ENCODE assay signal across 8 mouse cellular contexts in genomic region chr7:99182432-99183172, GRCm38 (mm10). TPM values are rescaled to one million over a fixed set of nuclear protein-coding genes. Genes with fewer than 3 reads are reported as not detected.
DNase-seq lines count a peak whose midpoint lies in the region; ATAC-seq lines count a peak whose summit lies in the region.

TSS of gene Dgat2 (minus strand) at chr7:99182719.

- peak within 1 kb of the TSS; percentile 96 for H3K4me2 ChIP-seq in forebrain, embryonic 11.5 days (ENCODE audit: low read depth, low read length, severe bottlenecking)
- H3K4me2 ChIP-seq in heart, embryonic 16.5 days (ENCODE audit: low read depth, low read length), result peak within 1 kb of the TSS; percentile 95
- peak within 1 kb of the TSS; percentile 87 for H3K4me2 ChIP-seq in liver, embryonic 15.5 days
- peak within 1 kb of the TSS; percentile 91 for H3K4me2 ChIP-seq in neural tube, embryonic 12.5 days (replicated peaks)

- H3K27ac ChIP-seq in forebrain, embryonic 11.5 days (ENCODE audit: low read depth, low read length), result peak within 1 kb of the TSS; percentile 68
- H3K27ac ChIP-seq in heart, embryonic 16.5 days (ENCODE audit: low read length), result peak within 1 kb of the TSS; percentile 86
- peak within 1 kb of the TSS; percentile 46 for H3K27ac ChIP-seq in liver, embryonic 15.5 days (replicated peaks)
- peak within 1 kb of the TSS; percentile 57; the same call in 1 of the 2 replicates for H3K27ac ChIP-seq in neural tube, embryonic 12.5 days

- H3K9me3 ChIP-seq in forebrain, embryonic 11.5 days (ENCODE audit: control insufficient read depth, low read length), result no peaks in the 10 kb centered on the region
- no peaks in the 10 kb centered on the region for H3K9me3 ChIP-seq in heart, embryonic 16.5 days (replicated peaks; ENCODE audit: control insufficient read depth, low read length)
- no peaks in the 10 kb centered on the region for H3K9me3 ChIP-seq in liver, embryonic 15.5 days (replicated peaks)
- no peaks in the 10 kb centered on the region for H3K9me3 ChIP-seq in neural tube, embryonic 12.5 days

- peak; percentile 96 for ATAC-seq in forebrain, embryonic 11.5 days (replicated peaks; ENCODE audit: low FRiP score)
- ATAC-seq in heart, embryonic 16.5 days (replicated peaks; ENCODE audit: extremely low read depth, insufficient read depth, low FRiP score), result peak; percentile 96
- ATAC-seq in liver, embryonic 15.5 days (ENCODE audit: insufficient read depth), result peak; percentile 82
- ATAC-seq in neural tube, embryonic 12.5 days (ENCODE audit: low FRiP score, low read depth), result peak; percentile 92

- WGBS in forebrain, embryonic 11.5 days, result under 1% methylated on average over 63 of the region's 63 CpGs
- under 1% methylated on average over 63 of the region's 63 CpGs for WGBS in heart, embryonic 16.5 days
- WGBS in liver, embryonic 15.5 days (ENCODE audit: insufficient replicate concordance), result under 1% methylated on average over 63 of the region's 63 CpGs
- WGBS in neural tube, embryonic 12.5 days, result 1% methylated on average over 63 of the region's 63 CpGs

- H3K36me3 ChIP-seq in forebrain, embryonic 11.5 days (ENCODE audit: control insufficient read depth, insufficient read depth, low read length), result no peaks in the 10 kb centered on the region
- no peaks in the 10 kb centered on the region for H3K36me3 ChIP-seq in heart, embryonic 16.5 days (ENCODE audit: control insufficient read depth, insufficient read depth)
- no peaks in the 10 kb centered on the region for H3K36me3 ChIP-seq in liver, embryonic 15.5 days (replicated peaks)
- no peaks in the 10 kb centered on the region for H3K36me3 ChIP-seq in neural tube, embryonic 12.5 days

- H3K27me3 ChIP-seq in forebrain, embryonic 11.5 days (ENCODE audit: control insufficient read depth, insufficient read depth, low read length), result no peaks in the 10 kb centered on the region; the same call in 1 of the 2 replicates
- peaks cover 9% of the 10 kb centered on the region for H3K27me3 ChIP-seq in heart, embryonic 16.5 days (ENCODE audit: control insufficient read depth, insufficient read depth, low read length)
- peaks cover 20% of the 10 kb centered on the region for H3K27me3 ChIP-seq in liver, embryonic 15.5 days
- H3K27me3 ChIP-seq in neural tube, embryonic 12.5 days (replicated peaks), result 0 out of 2 replicates have a peak, but pooled peaks cover 10% of the 10 kb centered on the region

- H3K4me1 ChIP-seq in forebrain, embryonic 11.5 days (replicated peaks; ENCODE audit: control insufficient read depth, insufficient read depth, low read length), result peaks cover 3% of the 10 kb centered on the region; the same call in 1 of the 2 replicates
- peaks cover 2% of the 10 kb centered on the region for H3K4me1 ChIP-seq in heart, embryonic 16.5 days (ENCODE audit: control insufficient read depth, insufficient read depth, low read length)
- peaks cover 43% of the 10 kb centered on the region for H3K4me1 ChIP-seq in liver, embryonic 15.5 days (replicated peaks)
- no peaks in the 10 kb centered on the region for H3K4me1 ChIP-seq in neural tube, embryonic 12.5 days

- H3K4me3 ChIP-seq in forebrain, embryonic 11.5 days (ENCODE audit: low read depth, low read length), result peak within 1 kb of the TSS; percentile 65
- H3K4me3 ChIP-seq in heart, embryonic 16.5 days (ENCODE audit: low read length), result peak within 1 kb of the TSS; percentile 70
- H3K4me3 ChIP-seq in liver, embryonic 15.5 days (replicated peaks), result peak within 1 kb of the TSS; percentile 64
- H3K4me3 ChIP-seq in neural tube, embryonic 12.5 days, result peak within 1 kb of the TSS; percentile 60

- peak within 1 kb of the TSS; percentile 76 for H3K9ac ChIP-seq in forebrain, embryonic 11.5 days (ENCODE audit: low read length)
- H3K9ac ChIP-seq in heart, embryonic 16.5 days (ENCODE audit: low read length), result peak within 1 kb of the TSS; percentile 87
- H3K9ac ChIP-seq in liver, embryonic 15.5 days, result peak within 1 kb of the TSS; percentile 61
- H3K9ac ChIP-seq in neural tube, embryonic 12.5 days, result peak within 1 kb of the TSS; percentile 69

- DNase-seq in CD8-positive naive resting alpha-beta T cell, adult 2 months (ENCODE audit: low read depth in 2 of 2, low spot score in 2 of 2), result peak; percentile 88 to 93
- DNase-seq in c-Kit-positive CD71-negative TER-119-negative erythroid progenitor cells, embryonic 14.5 days (ENCODE audit: low read depth), result peak; percentile 78
- peak; percentile 96 for DNase-seq in forebrain, embryonic 11.5 days (ENCODE audit: low spot score)
- peak; percentile 91 to 93 for DNase-seq in kidney, postnatal 36 days
- DNase-seq in telencephalon, adult 2 months (ENCODE audit: low read depth, low spot score), result peak; percentile 88

RNA-seq across cellular contexts. Expression of gene Dgat2, which starts in this region (rescaled TPM):
- 9.2 and 9.5 TPM in 2 replicates for polyA plus RNA-seq in forebrain, embryonic 11.5 days (2014; fragmentation: Nextera tagmentation; extraction: Ambion mirVana)
- 38.5 and 44.9 TPM in 2 replicates for polyA plus RNA-seq in heart, embryonic 16.5 days (2015; fragmentation: Nextera tagmentation; extraction: Ambion mirVana)
- polyA plus RNA-seq in liver, embryonic 15.5 days (2015; fragmentation: Nextera tagmentation; extraction: Ambion mirVana), result 137 and 174 TPM in 2 replicates
- polyA plus RNA-seq in neural tube, embryonic 12.5 days (2016; fragmentation: Nextera tagmentation; extraction: Ambion mirVana), result 11.4 and 13.1 TPM in 2 replicates

Comparison
In these comparisons a context has a peak if more than half of its experiments do, and no peak if none do; other contexts are left out.
1. Peak in every context shown above with its lines: DNase-seq, ATAC-seq, H3K4me3 ChIP-seq and H3K27ac ChIP-seq.